Mouse (Mus musculus) kidney, postnatal 10 days (tissue): ENCODE data around the gene Vil1.
"Not testable (repeated sequence)": the region's sequence is repeated elsewhere in the genome, so short reads cannot be mapped to it uniquely, and the experiment has no call there.

Experiments used
- DNase-seq: peaks from one replicate; pipeline ENCODE4 v3.0.0; 2021; ENCODE audit warnings: mixed read lengths

Gene Vil1

DNA sequence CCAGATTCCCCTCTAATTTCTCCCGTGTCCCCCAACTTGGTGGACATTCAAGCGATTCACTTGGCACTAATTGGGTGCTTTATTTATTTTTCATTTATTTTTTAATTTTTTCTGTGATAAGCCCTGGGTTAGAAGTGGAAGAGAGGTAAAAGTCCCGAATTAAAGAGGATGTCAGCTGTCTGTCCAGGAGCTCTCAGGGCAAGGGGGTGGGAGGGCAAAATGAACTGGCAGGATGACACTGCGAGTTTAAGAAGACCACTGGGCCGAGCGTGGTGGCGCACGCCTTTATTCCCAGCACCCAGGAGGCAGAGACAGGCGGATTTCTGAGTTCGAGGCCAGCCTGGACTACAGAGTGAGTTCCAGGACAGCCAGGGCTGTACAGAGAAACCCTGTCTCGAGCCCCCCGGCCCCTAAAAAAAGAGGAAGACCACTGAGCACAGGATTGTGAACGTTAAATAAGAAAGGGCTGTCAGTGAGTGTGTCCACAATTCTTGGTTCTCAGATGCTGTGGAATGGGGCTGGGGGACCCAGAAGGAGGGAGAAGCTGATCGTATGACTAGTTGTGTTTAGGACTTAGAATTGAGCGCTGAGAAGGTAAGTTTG is 21.7 kb upstream of the Vil1 start:
- DNase-seq = no peak

DNA sequence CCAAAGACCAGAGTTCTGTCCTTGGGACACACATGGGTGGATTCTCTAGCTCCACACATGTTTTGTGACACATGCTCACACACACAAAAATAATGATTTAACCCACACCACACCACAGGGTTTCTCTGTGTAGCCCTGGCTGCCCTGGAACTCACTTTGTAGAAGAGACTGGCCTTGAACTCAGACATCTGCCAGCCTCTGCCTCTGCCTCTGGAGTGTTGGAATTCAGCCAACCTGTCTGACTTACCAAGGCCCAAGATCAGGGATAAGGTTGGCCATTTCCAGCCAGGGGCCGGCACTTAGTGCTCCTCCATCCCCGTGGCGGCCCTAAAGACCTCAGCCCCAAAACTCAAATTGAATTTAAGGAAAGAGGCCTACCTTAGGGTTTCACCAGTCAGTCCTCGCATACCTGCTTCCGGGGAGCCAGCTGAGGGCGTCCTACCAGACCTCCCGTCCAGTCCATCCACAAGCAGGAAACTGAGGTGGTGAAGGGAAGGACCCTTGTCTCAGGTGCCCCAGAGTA is 20.7 kb upstream of the Vil1 start:
- DNase-seq = no peak

DNA sequence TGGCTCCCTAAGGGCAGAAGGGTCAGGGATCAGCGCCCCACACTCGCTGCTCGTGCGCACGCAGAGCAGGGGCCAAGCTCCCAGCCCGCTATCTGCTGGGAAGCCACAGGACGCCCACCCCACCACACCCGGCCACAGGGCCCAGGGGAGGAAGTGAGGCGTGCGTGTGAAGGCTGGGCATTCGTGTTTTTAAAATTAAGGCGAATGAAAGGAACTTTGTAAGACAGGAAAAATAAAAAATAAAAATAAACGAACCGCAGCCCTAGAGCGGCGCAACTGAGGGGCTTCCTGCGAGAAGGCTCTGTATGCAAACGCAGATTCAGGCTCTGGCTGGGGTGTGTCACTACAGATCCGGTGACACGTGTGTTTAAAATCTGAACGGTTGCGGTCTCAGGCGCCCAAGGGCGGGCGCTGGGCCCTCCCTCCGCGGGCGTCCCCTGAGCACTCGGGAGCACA is 19.3 kb upstream of the Vil1 start:
- DNase-seq = peak; percentile 57

DNA sequence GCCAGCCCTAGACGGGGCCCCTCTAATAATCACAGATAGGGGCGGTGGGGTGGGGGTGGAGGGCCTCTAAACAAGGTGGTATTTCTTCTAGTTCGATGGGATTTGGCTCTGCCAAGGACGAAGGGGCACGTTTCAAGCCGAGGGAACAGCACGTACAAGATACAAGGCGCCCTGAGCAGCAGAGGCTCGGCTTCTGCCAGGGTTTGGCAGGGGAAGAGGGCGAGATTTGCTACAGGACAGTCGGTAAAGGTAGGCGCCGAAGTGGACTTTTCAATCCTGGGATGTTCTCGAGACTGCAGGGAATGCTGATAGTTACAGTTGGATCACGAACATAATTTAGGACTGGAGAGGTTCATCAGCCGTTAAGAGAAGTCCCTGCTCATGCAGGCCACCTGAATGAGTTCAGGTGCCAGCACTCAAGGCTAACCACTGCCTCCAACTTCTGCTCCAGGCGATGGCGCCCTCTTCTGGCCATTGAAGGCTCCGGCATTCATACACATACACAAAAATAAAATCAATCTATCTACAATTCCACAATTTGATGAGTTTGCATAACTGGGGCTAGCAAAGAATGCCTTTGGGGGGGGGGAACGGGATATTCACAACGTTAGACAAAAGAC is 18.8 kb upstream of the Vil1 start:
- peak; percentile 83 for DNase-seq

DNA sequence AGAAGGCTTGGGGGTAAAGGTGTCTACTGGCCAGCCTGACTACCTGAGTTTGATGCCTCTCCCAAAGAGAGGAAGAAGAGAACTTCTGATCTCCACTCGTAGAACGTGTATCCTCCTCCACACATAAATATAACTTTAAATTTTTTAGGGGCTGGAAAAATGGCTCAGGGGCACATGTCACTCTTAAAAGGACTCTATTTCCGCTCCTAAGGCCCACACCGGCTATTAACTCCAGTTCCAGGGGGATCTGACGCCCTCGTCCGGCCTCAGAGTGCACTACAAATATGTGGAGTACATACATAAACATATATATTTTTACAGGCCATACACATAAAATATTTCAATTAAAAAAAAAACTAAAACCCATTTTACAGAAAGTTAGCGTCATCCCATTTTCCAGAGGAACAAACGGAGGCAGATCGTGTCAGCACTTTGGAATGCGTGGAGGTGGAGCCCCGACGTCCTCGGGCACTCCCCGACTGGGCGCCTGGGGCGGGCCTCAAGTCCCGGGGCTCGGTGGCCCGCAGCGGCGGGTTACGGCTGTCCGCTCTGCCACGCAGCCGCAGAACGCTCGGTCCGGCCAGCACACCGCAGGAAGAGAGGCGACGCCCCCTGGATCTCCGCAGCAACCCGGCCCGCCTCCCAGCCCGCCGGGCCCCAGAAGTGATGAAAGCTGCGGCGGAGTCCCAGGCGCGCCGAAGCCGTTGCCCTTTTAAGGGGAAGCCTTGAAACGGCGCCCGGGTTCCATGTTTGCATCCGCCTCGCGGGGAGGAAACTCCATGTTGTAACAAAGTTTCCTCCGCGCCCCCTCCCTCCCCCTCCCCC is 18.0 kb upstream of the Vil1 start, which contains the start of gene Ctdsp1:
TSS of gene Ctdsp1 (plus strand) at position 586 of the 825 bp plus-strand sequence.
- DNase-seq = peak; percentile 99

DNA sequence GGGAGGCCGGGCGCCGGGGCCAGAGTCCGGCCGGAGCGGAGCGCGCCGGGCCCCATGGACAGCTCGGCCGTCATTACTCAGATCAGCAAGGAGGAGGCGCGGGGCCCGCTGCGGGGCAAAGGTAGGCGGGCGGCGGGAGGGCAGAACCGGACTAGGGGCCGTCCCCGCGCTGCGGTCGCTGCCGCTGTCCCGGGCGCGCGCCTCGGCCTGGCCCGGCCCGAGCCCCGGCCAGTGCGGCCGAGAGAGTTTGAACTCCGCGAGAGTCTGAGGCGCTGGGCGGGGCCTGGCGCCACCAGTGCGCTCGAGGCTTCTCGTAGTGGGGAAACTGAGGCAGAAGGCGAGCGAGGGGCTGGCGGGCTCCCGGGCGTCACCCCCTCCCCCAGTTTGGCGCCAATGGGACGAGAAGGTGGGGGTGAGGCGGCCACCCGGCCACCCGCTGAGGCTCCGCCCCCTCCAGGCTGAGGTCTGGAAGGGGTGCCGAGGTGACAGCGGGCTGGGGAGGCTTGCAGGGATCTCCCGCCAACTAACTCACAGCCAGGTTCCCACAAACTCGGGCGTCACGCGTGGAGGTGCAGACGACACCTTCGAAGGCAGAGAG is 17.2 kb upstream of the Vil1 start:
- peak; percentile 90 for DNase-seq

DNA sequence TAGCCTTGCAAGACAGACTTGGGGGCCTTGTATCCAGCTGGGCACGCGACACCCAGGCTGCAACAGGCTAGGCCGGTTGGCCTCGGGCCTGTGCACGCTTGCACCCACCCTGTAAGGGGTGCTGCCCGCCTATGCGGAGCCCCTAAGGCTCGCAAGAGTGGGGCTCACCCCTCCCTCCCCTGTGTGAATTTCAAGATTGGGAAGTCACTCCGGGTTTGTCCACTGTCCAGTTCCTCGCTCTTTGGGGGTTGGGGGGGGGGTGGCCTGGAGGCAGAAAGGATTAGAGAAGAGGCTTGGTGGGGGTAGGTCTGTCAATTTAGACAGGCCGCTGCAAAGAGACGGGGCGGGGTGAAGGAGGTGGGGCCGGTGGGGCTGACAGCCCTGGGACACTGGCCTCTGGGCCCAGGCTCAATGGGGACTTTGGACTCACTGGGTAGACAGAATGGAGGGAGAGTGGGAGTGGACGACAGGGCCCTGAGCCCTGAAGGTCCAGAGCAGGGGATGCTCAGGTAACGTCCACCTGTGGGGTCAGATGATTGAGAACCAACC is 16.7 kb upstream of the Vil1 start:
- DNase-seq = peak; percentile 77

DNA sequence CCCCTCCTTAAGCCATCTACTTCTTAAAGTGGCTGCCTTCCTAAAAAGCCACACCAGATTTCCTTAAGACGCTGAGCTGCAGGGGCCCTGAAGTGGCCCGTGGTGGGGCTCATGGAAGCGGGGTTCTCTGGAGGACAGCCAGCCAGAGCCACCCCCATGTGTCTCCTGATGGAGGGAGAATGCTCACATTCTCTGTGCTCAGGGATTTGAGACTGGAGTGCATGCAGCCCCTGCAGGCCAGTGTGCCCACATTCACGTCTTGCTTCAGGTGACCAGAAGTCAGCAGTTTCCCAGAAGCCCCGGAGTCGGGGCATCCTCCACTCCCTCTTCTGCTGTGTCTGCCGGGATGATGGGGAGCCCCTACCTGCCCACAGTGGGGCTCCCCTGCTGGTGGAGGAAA is 16.2 kb upstream of the Vil1 start:
- no peak for DNase-seq

DNA sequence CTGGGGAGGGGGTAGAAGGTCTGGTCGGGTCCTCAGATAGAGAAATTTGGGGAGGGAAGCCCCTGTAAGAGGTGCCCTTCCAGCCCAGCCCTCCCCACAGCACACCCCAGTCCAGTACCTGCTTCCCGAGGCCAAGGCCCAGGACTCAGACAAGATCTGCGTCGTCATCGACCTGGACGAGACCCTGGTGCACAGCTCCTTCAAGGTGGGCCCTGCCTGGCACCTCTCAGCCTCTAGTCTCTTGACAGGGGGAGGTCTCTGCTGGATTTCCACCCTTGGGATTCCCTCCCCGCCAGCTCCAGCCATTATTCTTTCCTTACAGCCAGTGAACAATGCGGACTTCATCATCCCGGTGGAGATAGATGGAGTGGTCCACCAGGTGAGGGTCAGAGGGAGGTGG is 15.5 kb upstream of the Vil1 start:
- DNase-seq = no peak

DNA sequence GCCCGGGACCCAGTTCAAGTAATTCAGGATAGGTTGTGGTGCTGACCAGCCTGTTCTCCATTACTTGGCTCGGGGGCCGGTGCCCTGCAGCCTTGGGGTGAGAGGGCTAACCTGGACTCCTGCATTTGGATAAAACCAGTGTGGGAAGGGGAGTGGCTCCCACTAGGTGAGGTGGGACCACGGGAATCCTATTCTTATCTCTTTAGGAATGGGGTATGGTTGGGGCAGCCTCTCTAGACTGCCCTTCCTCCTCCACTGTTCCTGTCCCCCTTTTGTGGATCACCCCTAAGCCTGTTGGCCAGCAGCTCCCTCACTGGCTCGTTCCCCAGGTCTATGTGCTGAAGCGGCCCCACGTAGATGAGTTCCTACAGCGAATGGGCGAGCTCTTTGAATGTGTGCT is 14.9 kb upstream of the Vil1 start:
- DNase-seq = no peak

DNA sequence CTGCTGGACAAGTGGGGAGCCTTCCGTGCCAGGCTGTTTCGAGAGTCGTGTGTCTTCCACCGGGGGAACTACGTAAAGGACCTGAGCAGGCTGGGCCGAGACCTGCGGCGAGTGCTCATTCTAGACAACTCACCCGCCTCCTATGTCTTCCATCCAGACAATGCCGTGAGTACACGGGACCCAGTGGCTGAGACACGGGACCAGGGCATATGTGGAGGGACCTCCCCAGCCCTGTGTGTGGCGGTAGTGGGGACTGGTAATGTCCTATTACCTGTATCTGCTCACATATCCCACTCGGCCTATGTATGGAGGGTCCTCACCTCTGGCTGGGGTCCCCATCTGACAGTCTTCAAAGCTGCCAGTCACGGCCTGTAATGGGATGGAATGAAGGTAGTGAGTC is 14.3 kb upstream of the Vil1 start:
- DNase-seq = no peak

DNA sequence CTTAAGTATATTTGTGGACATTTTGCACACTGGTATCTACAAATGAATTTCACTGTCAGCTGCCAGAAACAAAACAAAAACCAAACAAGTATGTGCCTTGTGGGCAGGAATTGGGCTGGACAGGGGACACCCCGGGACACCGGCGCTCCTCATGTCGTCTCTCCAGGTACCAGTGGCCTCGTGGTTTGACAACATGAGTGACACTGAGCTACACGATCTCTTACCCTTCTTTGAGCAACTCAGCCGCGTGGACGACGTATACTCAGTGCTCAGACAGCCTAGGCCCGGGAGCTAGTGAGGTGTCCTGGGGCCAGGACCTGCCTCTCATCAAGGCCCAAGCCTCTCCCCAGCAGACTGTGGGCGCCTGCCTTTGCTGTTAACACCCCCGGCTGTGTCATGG is 13.9 kb upstream of the Vil1 start:
- no peak for DNase-seq

DNA sequence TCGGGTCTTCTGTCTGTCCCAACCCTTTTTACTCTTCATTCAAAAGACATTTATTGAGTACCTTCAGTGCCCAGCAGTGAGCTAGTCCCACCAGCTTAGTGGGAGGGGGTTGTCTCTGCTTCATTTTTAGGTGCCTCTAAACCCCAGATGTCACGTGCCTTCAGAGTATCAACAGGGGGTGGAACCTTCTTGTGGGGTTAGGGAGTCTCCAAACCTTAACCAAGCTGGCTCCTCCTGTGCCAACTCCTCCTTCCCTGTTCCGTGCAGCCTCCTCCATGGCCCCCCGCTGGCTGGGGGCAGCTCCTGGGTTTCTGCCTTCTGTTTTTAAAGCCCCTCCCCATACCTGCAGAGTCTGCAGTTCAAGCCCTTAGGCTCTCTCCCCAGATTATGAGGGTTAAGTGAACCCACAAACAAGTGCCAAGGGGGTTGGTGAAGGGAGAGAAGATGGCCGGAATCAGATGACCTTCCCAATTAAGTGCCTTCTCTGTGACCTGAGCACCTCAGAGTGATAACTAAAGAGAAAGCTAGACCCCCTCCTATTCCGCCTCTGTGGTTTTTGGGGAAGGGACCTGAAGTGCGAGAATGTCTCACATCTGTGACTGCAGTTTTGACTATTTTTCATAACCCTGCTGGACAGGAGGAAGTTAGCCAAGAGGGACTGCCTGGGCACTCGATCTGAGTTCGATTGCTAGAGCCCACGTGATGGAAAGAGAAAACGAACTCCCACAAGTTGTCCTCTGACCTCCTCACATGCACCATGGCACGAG is 12.5 kb upstream of the Vil1 start:
- DNase-seq = not testable (repeated sequence)

DNA sequence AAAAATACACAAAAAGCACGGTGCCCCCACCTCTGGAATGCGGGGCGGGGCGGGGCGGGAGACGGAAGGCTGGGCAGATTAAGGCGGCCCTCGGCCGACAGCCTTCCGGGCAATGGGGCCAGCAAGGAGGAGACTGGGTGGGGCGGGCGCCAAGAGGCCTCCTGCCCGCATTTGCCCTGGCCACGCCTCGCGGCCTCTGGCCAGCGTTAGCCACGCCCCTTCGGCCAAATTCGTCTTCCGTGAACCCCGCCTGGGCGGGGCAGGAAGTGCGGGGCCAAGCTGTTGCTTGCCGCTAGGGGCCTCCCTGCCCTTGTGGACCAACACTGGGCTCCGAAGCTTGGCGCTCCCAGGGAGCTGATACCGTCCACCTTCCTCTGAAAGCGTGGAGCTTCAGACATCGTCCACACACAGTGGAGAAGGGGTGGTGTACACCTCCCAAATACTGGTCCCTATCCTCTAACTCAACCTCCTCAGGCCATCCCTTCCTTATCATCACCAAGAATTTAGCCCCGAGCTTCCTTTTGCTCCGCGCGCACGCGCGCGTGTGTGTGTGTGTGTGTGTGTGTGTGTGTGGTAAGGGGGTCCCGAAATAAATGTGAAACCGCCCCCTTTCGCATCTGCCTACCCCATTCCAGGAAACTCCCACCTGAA is 11.8 kb upstream of the Vil1 start:
- DNase-seq = peak; percentile 100

DNA sequence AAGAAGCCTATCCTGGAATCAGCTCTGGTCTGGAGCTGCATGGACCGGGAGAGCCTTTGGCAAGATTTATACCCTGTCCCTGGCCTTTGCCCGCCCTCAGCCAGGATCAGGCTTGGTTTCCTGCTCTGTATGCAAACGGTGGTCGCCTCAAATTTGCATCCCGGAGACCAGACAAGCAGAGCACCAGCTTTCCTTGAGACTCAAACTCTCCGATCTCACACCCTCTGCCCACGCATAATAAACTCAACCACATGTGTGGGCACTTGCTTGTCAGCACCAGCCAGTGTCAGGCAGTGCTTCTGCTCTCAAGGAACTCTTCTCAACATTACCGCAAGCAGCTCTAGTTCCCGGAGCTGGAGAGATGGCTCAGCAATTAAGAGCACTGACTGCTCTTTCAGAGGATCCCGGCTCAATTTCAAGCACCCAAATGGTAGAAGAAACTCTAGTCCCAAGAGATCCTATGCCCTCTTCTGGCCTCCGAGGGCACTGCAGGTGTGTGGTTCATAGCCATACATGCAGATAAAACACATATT is 11.2 kb upstream of the Vil1 start:
- peak; percentile 84 for DNase-seq

DNA sequence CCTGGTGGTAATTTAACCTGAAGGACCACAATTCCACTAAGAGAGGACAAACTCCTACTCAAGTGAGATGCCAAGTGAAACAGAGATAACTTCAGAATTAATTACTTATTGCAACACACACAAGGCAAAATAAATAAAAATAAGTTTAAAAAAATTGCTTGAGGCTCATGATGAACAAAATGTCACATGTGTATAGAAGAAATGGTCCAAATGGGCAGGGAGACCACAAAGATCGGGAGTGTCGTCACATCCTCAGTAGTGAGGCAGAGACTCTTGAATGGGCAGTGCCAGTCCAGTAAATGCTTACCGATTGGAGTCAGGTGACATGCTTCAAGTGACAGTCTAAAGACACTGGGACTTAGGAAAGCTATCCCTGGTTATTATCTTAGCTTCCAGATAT is 8.6 kb upstream of the Vil1 start:
- DNase-seq = no peak

DNA sequence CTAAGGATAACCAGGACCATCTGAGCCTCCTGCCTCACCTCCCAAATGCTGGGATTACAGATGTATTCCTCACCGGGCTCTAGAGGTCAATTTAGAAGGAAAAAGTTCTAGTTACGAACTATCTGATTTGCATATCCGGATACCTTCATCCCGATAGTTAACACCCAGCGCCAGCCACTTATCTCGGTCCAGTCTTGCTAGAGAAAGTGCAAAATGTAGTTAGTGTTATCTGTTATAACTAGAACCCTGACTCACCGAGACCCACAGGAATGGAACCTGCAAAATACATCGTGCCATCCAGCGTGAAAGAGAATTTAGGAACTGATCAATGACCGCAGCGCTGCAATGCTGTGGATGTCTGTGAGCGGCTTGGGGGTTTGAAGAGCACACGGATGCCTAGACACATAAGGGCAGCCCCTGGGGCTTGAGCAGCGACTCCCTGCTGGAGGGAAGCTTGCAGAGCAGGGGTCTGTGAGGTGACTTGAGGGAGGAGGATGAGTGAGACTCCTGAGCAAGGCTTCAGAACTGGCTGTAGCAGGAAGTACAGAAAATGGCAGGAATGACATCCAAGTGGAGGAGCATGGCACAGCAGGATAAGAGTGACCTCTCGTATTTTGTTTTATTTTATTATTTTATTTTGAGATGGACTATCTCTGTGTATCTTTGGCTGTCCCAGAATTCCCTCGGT is 8.0 kb upstream of the Vil1 start:
- DNase-seq = no peak

DNA sequence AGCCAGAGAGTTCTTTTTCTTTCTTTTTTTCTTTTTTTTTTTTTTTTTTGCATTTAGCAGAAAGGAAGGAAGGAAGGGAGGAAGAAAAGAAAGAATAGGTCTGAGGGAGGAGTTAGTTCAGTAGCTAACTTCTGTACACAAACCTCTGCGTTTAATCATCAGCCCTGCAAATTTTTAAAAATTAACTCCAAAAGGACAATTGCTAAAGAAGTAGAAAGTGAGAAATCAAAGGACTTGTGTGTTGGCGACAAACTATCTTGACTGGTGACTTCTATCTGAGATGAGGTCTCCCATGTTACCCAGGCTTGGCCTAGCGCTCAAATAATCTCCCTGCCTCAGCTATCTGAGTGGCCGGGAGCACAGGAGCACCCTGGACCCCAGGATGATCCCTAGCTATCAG is 5.0 kb upstream of the Vil1 start:
- DNase-seq = no peak

DNA sequence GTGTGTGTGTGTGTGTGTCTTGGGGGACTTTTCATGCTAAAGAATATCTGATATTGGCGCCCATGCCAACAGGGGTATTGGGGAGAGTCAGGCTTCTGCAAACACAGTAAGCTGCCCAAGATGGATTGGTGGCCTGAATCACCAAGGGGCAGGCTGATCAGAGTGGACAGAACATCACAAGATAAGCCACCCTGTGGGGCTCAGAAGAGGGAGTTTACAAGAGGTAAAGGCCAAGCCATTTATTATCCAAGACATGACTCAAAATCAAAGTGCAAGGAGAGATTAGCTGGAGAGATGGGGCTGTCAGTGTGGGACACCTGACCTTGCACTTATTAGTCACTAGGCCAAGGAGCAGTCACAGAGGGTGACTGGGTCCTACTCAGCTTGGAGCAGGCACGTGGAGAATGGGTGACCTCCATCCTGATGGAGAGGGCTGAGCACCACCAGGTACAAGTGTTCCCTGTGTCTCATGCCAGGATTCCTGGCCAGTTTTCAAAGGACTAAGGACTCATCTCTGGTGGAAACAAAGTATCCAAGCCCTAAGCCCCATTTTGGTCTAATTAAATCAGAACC is 2.7 kb downstream of the Vil1 start:
- no peak for DNase-seq

DNA sequence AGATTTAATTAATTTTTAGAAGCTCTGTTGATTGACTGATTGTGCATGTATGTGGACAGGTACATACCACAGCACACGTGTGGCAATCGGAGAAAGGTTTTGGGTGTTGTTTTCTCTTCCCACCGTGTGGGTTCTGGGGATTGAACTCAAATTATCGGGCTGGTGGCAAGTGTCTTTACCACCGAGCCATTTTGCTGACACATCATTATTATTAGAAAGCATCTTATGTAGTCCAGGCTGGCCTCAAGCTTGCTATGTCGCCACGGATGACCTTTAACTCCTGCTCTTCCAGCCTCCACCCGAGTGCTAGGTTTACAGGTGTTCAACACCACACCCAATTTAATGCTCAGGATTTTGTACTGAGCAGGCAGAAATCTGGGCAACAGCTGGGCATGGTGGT is 3.5 kb downstream of the Vil1 start:
- DNase-seq = no peak
